Mouse (Mus musculus): ENCODE data around the gene Hs3st6. TPM values are rescaled to one million over a fixed set of nuclear protein-coding genes. Genes with fewer than 3 reads are reported as not detected.

The Hs3st6 gene
- polyA plus RNA-seq (2014; fragmentation: Illumina TruSeq; extraction: RNeasy Lipid Tissue Mini Kit (QIAGEN cat#74804); ENCODE audit: insufficient read depth, low read depth, low replicate concordance) = 4.0 TPM

GRCm38 (mm10) chr17:24752415-24753394 lies at the start of gene Hs3st6:
Gene Hs3st6, plus strand, starts transcription at chr17:24752988.

GRCm38 (mm10) chr17:24706982-24707800 lies 45.6 kb upstream of the Hs3st6 start, which contains the start of gene Tbl3:
Gene Tbl3, minus strand, starts transcription at chr17:24707660.

GRCm38 (mm10) chr17:24717943-24718342 lies 34.8 kb upstream of the Hs3st6 start, which contains the start of the genes Rnf151 and Rps2:
Gene Rnf151, minus strand, starts transcription at chr17:24718063.
Gene Rps2, plus strand, starts transcription at chr17:24718116.

GRCm38 (mm10) chr17:24724184-24724583 lies 28.6 kb upstream of the Hs3st6 start, which contains the start of gene Ndufb10:
Gene Ndufb10, minus strand, starts transcription at chr17:24724478.

GRCm38 (mm10) chr17:24727618-24728017 lies 25.2 kb upstream of the Hs3st6 start, which contains the start of gene Rpl3l:
Gene Rpl3l, plus strand, starts transcription at chr17:24727820.

GRCm38 (mm10) chr17:24736330-24737051 lies 16.3 kb upstream of the Hs3st6 start, which contains the start of gene Msrb1:
Gene Msrb1, plus strand, starts transcription at chr17:24736642.

GRCm38 (mm10) chr17:24803952-24804951 lies 51.5 kb downstream of the Hs3st6 start, which contains the start of gene Meiob:
Gene Meiob, plus strand, starts transcription at chr17:24804289.

Other genes with a start within 250 kb of the Hs3st6 start
- 59.5 TPM for gene Traf7, start 225.1 kb upstream of the Hs3st6 start, polyA plus RNA-seq (2014; fragmentation: Illumina TruSeq; extraction: RNeasy Lipid Tissue Mini Kit (QIAGEN cat#74804); ENCODE audit: insufficient read depth, low read depth, low replicate concordance)
- 0.42 TPM for gene Rab26, start 218.8 kb upstream of the Hs3st6 start, polyA plus RNA-seq (2014; fragmentation: Illumina TruSeq; extraction: RNeasy Lipid Tissue Mini Kit (QIAGEN cat#74804); ENCODE audit: insufficient read depth, low read depth, low replicate concordance)
- gene Pkd1, start 203.2 kb upstream of the Hs3st6 start, polyA plus RNA-seq (2014; fragmentation: Illumina TruSeq; extraction: RNeasy Lipid Tissue Mini Kit (QIAGEN cat#74804); ENCODE audit: insufficient read depth, low read depth, low replicate concordance) = 28.6 TPM
- gene Tsc2, start 120.4 kb upstream of the Hs3st6 start, polyA plus RNA-seq (2014; fragmentation: Illumina TruSeq; extraction: RNeasy Lipid Tissue Mini Kit (QIAGEN cat#74804); ENCODE audit: insufficient read depth, low read depth, low replicate concordance) = 60.0 TPM
- 10.0 TPM for gene Nthl1, start 120.3 kb upstream of the Hs3st6 start, polyA plus RNA-seq (2014; fragmentation: Illumina TruSeq; extraction: RNeasy Lipid Tissue Mini Kit (QIAGEN cat#74804); ENCODE audit: insufficient read depth, low read depth, low replicate concordance)
- gene Slc9a3r2, start 102.7 kb upstream of the Hs3st6 start, polyA plus RNA-seq (2014; fragmentation: Illumina TruSeq; extraction: RNeasy Lipid Tissue Mini Kit (QIAGEN cat#74804); ENCODE audit: insufficient read depth, low read depth, low replicate concordance) = 287 TPM
- 29.8 TPM for gene Npw, start 94.5 kb upstream of the Hs3st6 start, polyA plus RNA-seq (2014; fragmentation: Illumina TruSeq; extraction: RNeasy Lipid Tissue Mini Kit (QIAGEN cat#74804); ENCODE audit: insufficient read depth, low read depth, low replicate concordance)
- 17.1 TPM for gene Zfp598, start 83.3 kb upstream of the Hs3st6 start, polyA plus RNA-seq (2014; fragmentation: Illumina TruSeq; extraction: RNeasy Lipid Tissue Mini Kit (QIAGEN cat#74804); ENCODE audit: insufficient read depth, low read depth, low replicate concordance)
- gene Syngr3, start 63.0 kb upstream of the Hs3st6 start, polyA plus RNA-seq (2014; fragmentation: Illumina TruSeq; extraction: RNeasy Lipid Tissue Mini Kit (QIAGEN cat#74804); ENCODE audit: insufficient read depth, low read depth, low replicate concordance) = 0.15 TPM
- gene Gfer, start 56.8 kb upstream of the Hs3st6 start, polyA plus RNA-seq (2014; fragmentation: Illumina TruSeq; extraction: RNeasy Lipid Tissue Mini Kit (QIAGEN cat#74804); ENCODE audit: insufficient read depth, low read depth, low replicate concordance) = 16.3 TPM
- 5.1 TPM for gene Noxo1, start 56.8 kb upstream of the Hs3st6 start, polyA plus RNA-seq (2014; fragmentation: Illumina TruSeq; extraction: RNeasy Lipid Tissue Mini Kit (QIAGEN cat#74804); ENCODE audit: insufficient read depth, low read depth, low replicate concordance)
- 18.7 TPM for gene Tbl3, start 45.3 kb upstream of the Hs3st6 start, polyA plus RNA-seq (2014; fragmentation: Illumina TruSeq; extraction: RNeasy Lipid Tissue Mini Kit (QIAGEN cat#74804); ENCODE audit: insufficient read depth, low read depth, low replicate concordance)
- gene Rnf151, start 34.9 kb upstream of the Hs3st6 start, polyA plus RNA-seq (2014; fragmentation: Illumina TruSeq; extraction: RNeasy Lipid Tissue Mini Kit (QIAGEN cat#74804); ENCODE audit: insufficient read depth, low read depth, low replicate concordance) = not detected
- gene Rps2, start 34.9 kb upstream of the Hs3st6 start, polyA plus RNA-seq (2014; fragmentation: Illumina TruSeq; extraction: RNeasy Lipid Tissue Mini Kit (QIAGEN cat#74804); ENCODE audit: insufficient read depth, low read depth, low replicate concordance) = 1,101 TPM
- gene Ndufb10, start 28.5 kb upstream of the Hs3st6 start, polyA plus RNA-seq (2014; fragmentation: Illumina TruSeq; extraction: RNeasy Lipid Tissue Mini Kit (QIAGEN cat#74804); ENCODE audit: insufficient read depth, low read depth, low replicate concordance) = 263 TPM
- 1.8 TPM for gene Rpl3l, start 25.2 kb upstream of the Hs3st6 start, polyA plus RNA-seq (2014; fragmentation: Illumina TruSeq; extraction: RNeasy Lipid Tissue Mini Kit (QIAGEN cat#74804); ENCODE audit: insufficient read depth, low read depth, low replicate concordance)
- gene Msrb1, start 16.3 kb upstream of the Hs3st6 start, polyA plus RNA-seq (2014; fragmentation: Illumina TruSeq; extraction: RNeasy Lipid Tissue Mini Kit (QIAGEN cat#74804); ENCODE audit: insufficient read depth, low read depth, low replicate concordance) = 138 TPM
- gene Meiob, start 51.3 kb downstream of the Hs3st6 start, polyA plus RNA-seq (2014; fragmentation: Illumina TruSeq; extraction: RNeasy Lipid Tissue Mini Kit (QIAGEN cat#74804); ENCODE audit: insufficient read depth, low read depth, low replicate concordance) = not detected
- gene Hagh, start 87.2 kb downstream of the Hs3st6 start, polyA plus RNA-seq (2014; fragmentation: Illumina TruSeq; extraction: RNeasy Lipid Tissue Mini Kit (QIAGEN cat#74804); ENCODE audit: insufficient read depth, low read depth, low replicate concordance) = 45.6 TPM
- gene Fahd1, start 97.4 kb downstream of the Hs3st6 start, polyA plus RNA-seq (2014; fragmentation: Illumina TruSeq; extraction: RNeasy Lipid Tissue Mini Kit (QIAGEN cat#74804); ENCODE audit: insufficient read depth, low read depth, low replicate concordance) = 9.0 TPM
- gene Igfals, start 113.0 kb downstream of the Hs3st6 start, polyA plus RNA-seq (2014; fragmentation: Illumina TruSeq; extraction: RNeasy Lipid Tissue Mini Kit (QIAGEN cat#74804); ENCODE audit: insufficient read depth, low read depth, low replicate concordance) = 1.3 TPM
- 28.8 TPM for gene Nubp2, start 133.4 kb downstream of the Hs3st6 start, polyA plus RNA-seq (2014; fragmentation: Illumina TruSeq; extraction: RNeasy Lipid Tissue Mini Kit (QIAGEN cat#74804); ENCODE audit: insufficient read depth, low read depth, low replicate concordance)
- 25.7 TPM for gene Spsb3, start 133.7 kb downstream of the Hs3st6 start, polyA plus RNA-seq (2014; fragmentation: Illumina TruSeq; extraction: RNeasy Lipid Tissue Mini Kit (QIAGEN cat#74804); ENCODE audit: insufficient read depth, low read depth, low replicate concordance)
- 8.2 TPM for gene Eme2, start 142.1 kb downstream of the Hs3st6 start, polyA plus RNA-seq (2014; fragmentation: Illumina TruSeq; extraction: RNeasy Lipid Tissue Mini Kit (QIAGEN cat#74804); ENCODE audit: insufficient read depth, low read depth, low replicate concordance)
- 47.3 TPM for gene Mrps34, start 142.1 kb downstream of the Hs3st6 start, polyA plus RNA-seq (2014; fragmentation: Illumina TruSeq; extraction: RNeasy Lipid Tissue Mini Kit (QIAGEN cat#74804); ENCODE audit: insufficient read depth, low read depth, low replicate concordance)
- gene Nme3, start 143.5 kb downstream of the Hs3st6 start, polyA plus RNA-seq (2014; fragmentation: Illumina TruSeq; extraction: RNeasy Lipid Tissue Mini Kit (QIAGEN cat#74804); ENCODE audit: insufficient read depth, low read depth, low replicate concordance) = 65.8 TPM
- gene Mapk8ip3, start 184.0 kb downstream of the Hs3st6 start, polyA plus RNA-seq (2014; fragmentation: Illumina TruSeq; extraction: RNeasy Lipid Tissue Mini Kit (QIAGEN cat#74804); ENCODE audit: insufficient read depth, low read depth, low replicate concordance) = 16.0 TPM
- gene Jpt2, start 207.7 kb downstream of the Hs3st6 start, polyA plus RNA-seq (2014; fragmentation: Illumina TruSeq; extraction: RNeasy Lipid Tissue Mini Kit (QIAGEN cat#74804); ENCODE audit: insufficient read depth, low read depth, low replicate concordance) = 12.6 TPM